Mouse (Mus musculus): ENCODE results near the gene Esyt2.
A peak's percentile ranks its signal among the peaks of the same experiment; 100 is the strongest.

The Esyt2 gene

GRCm38 (mm10) chr12:116281427-116282281, 658 bp downstream of the Esyt2 start:
- DNase-seq: peak; percentile 45

GRCm38 (mm10) chr12:116282856-116283255, 1.9 kb downstream of the Esyt2 start:
- DNase-seq: no peak

- no peak for DNase-seq
Measured at GRCm38 (mm10) chr12:116283511-116283910, 2.5 kb downstream of the Esyt2 start.

- no peak for DNase-seq
Measured at GRCm38 (mm10) chr12:116293185-116293584, 12.2 kb downstream of the Esyt2 start.

- no peak for DNase-seq
Measured at GRCm38 (mm10) chr12:116293599-116294292, 12.8 kb downstream of the Esyt2 start.

- DNase-seq: no peak
Measured at GRCm38 (mm10) chr12:116299906-116300305, 18.9 kb downstream of the Esyt2 start.

GRCm38 (mm10) chr12:116302181-116302580, 21.2 kb downstream of the Esyt2 start:
- DNase-seq: no peak

GRCm38 (mm10) chr12:116306042-116306441, 25.0 kb downstream of the Esyt2 start:
- DNase-seq: no peak

- DNase-seq: no peak
Measured at GRCm38 (mm10) chr12:116307870-116308269, 26.9 kb downstream of the Esyt2 start.

GRCm38 (mm10) chr12:116308612-116309011, 27.6 kb downstream of the Esyt2 start:
- DNase-seq: no peak

GRCm38 (mm10) chr12:116313816-116314215, 32.8 kb downstream of the Esyt2 start:
- DNase-seq: no peak

GRCm38 (mm10) chr12:116315498-116315897, 34.5 kb downstream of the Esyt2 start:
- no peak for DNase-seq

- no peak for DNase-seq
Measured at GRCm38 (mm10) chr12:116317818-116318217, 36.8 kb downstream of the Esyt2 start.

GRCm38 (mm10) chr12:116325545-116325944, 44.5 kb downstream of the Esyt2 start:
- no peak for DNase-seq

- DNase-seq: no peak
Measured at GRCm38 (mm10) chr12:116326159-116326558, 45.2 kb downstream of the Esyt2 start.

- no peak for DNase-seq
Measured at GRCm38 (mm10) chr12:116334253-116334652, 53.3 kb downstream of the Esyt2 start.

- DNase-seq: no peak
Measured at GRCm38 (mm10) chr12:116340160-116340559, 59.2 kb downstream of the Esyt2 start.

GRCm38 (mm10) chr12:116348755-116349286, 67.8 kb downstream of the Esyt2 start:
- DNase-seq: no peak

GRCm38 (mm10) chr12:116349376-116349775, 68.4 kb downstream of the Esyt2 start:
- no peak for DNase-seq

GRCm38 (mm10) chr12:116351022-116351421, 70.0 kb downstream of the Esyt2 start:
- DNase-seq: no peak

- DNase-seq: no peak
Measured at GRCm38 (mm10) chr12:116352404-116352803, 71.4 kb downstream of the Esyt2 start.

- DNase-seq: no peak
Measured at GRCm38 (mm10) chr12:116354694-116355093, 73.7 kb downstream of the Esyt2 start.

- no peak for DNase-seq
Measured at GRCm38 (mm10) chr12:116362091-116362490, 81.1 kb downstream of the Esyt2 start.

- no peak for DNase-seq
Measured at GRCm38 (mm10) chr12:116366900-116367299, 85.9 kb downstream of the Esyt2 start.

Measured in cerebellum, adult 8-10 months (tissue).